Mouse (Mus musculus): ENCODE results near the gene Dhx9.

- TF ChIP-seq CTCF (IDR thresholded peaks at IDR 0.05; ENCODE audit: borderline replicate concordance, insufficient read depth, low read depth, low read length), result no peak
- no peak for TF ChIP-seq POLR2A (IDR thresholded peaks at IDR 0.05; ENCODE audit: borderline replicate concordance, insufficient read depth, low read length)
Observed at GRCm38 (mm10) chr1:153485201-153485796, 2.2 kb downstream of the Dhx9 start.
